Mouse (Mus musculus) retina, postnatal 1 day (tissue): ENCODE measurements around the gene Olfr830.
"Not testable (repeated sequence)": the region's sequence is repeated elsewhere in the genome, so short reads cannot be mapped to it uniquely, and the experiment has no call there.

Experiments used
- DNase-seq: peaks from one replicate; pipeline ENCODE4 v3.0.0-alpha.2; 2012

The Olfr830 gene

GRCm38 (mm10) chr9:18874393-18874792, at the start of gene Olfr830:
Gene Olfr830, plus strand, starts transcription at chr9:18874693.
- DNase-seq, result no peak

DNA sequence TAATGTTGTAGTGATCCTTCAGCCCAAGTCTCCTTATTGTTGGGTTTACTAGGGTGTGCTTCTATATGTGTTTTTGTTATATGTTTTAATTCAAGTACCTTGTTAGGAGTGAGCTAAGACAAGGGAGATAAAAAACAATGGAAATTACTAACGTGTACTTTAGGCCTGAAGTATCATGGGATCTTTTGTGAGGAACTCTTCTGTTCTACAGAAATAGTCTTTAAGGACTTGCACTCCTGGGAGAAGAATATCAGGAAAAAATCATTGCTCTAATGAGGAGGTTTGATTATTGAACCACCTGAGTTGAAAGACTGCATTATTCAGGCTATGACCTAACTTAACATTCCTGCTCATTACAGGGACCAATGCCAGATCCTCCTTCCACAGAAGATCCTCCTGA, 19.9 kb upstream of the Olfr830 start, which contains the start of gene Olfr829:
Olfr829 (plus strand) TSS at position 301 of the 400 bp plus-strand sequence.
- no peak for DNase-seq

GRCm38 (mm10) chr9:18907699-18908098, 33.2 kb downstream of the Olfr830 start:
- not testable (repeated sequence) for DNase-seq

- DNase-seq, result not testable (repeated sequence)
Measured at GRCm38 (mm10) chr9:18927921-18928320, 53.4 kb downstream of the Olfr830 start.
